Mouse (Mus musculus): ENCODE measurements around the gene Emc9. TPM values are rescaled to one million over a fixed set of nuclear protein-coding genes. Genes with fewer than 3 reads are reported as not detected.
A peak's percentile ranks its signal among the peaks of the same experiment; 100 is the strongest.

The Emc9 gene
- 37.2 and 39.2 TPM in 2 replicates for polyA plus RNA-seq (2014; fragmentation: Nextera tagmentation; extraction: Ambion mirVana)

DNA sequence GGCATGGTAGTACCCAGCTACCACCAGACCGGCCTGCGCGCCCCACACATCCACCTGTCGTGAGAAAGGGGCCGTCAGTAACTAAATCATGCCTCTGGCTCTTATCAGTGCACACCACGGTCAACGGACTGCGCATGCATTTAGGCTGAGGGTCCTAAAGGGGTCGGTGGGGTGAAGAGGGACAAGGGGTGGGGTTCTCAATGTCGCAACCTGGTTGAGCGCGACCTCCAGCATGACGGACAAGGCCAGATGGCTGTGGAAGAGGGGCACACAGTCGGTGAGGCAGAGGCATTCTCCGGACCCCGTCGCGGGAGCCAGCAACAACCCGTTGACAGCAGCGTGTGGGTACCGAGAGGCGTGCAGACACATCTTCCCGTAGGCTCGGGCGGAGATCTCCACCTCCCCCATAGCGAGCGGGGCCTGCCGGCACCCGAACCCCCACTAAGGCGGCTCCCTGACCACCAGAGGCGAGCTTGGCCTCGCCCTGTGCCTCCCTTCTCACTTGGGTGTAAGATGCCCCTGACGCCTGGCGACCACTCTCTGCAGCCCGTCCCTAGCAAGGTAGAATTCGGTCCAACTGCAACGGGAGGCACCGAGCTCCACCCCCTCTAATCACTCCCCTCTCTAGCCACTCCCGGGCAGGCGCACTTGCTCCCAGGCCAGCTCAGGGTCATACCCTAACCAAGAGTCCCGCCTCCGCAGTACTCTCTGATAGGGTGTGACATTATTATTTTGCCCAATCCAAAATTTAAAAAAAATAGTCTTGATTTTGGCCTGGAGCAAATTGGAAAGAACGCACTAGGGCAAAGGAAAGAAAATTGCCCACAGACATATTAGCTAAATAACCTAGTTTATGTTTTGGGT is at the start of gene Emc9:
Gene Emc9, minus strand, starts transcription at position 601 of the 864 bp plus-strand sequence.
- Histone ChIP-seq H3K4me2 (replicated peaks) (peak within 1 kb of the TSS; percentile 80), H3K36me3 (replicated peaks; ENCODE audit: control insufficient read depth, insufficient read depth) (peaks cover 34% of the 10 kb centered on the region; the same call in 1 of the 2 replicates), H3K9ac (peak within 1 kb of the TSS; percentile 77), H3K27ac (peak within 1 kb of the TSS; percentile 57; the same call in 1 of the 2 replicates), H3K4me3 (replicated peaks; ENCODE audit: low read length) (peak within 1 kb of the TSS; percentile 48), H3K4me1 (replicated peaks; ENCODE audit: control insufficient read depth, insufficient read depth, low read length) (peaks cover 3% of the 10 kb centered on the region), H3K9me3 (ENCODE audit: control insufficient read depth, low read length) (no peaks in the 10 kb centered on the region), H3K27me3 (ENCODE audit: control insufficient read depth, insufficient read depth, low read length) (no peaks in the 10 kb centered on the region)
- ATAC-seq (ENCODE audit: low FRiP score) (peak; percentile 59), DNase-seq (ENCODE audit: low spot score) (peak; percentile 28)
- 3% methylated on average over 38 of the region's 43 CpGs for WGBS

DNA sequence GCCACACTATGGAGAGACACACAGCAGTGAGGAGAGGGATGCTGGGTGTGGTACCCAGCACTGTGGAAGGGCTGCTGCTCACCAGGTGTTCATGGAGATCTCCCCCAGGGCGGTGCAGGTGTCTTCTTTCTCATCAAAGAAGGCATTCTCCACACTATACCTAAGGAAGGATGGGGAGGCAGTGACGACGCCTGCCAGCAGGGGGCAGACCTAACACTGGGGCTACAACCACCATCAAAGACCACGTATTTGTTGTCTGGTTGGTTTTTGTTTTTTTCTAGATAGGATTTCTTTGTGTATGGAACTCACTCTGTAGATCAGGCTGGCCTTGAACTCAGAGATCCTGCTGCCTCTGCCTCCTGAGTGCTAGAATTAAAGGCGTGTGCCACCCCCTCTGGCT is 44.2 kb upstream of the Emc9 start:
- Histone ChIP-seq H3K9ac (no peak overlapping the region), H3K9me3 (ENCODE audit: control insufficient read depth, low read length) (no peaks in the 10 kb centered on the region), H3K4me3 (replicated peaks; ENCODE audit: low read length) (no peak overlapping the region), H3K4me2 (replicated peaks) (no peak overlapping the region), H3K27me3 (ENCODE audit: control insufficient read depth, insufficient read depth, low read length) (no peaks in the 10 kb centered on the region), H3K4me1 (replicated peaks; ENCODE audit: control insufficient read depth, insufficient read depth, low read length) (no peaks in the 10 kb centered on the region), H3K27ac (no peak overlapping the region), H3K36me3 (replicated peaks; ENCODE audit: control insufficient read depth, insufficient read depth) (peaks cover 99% of the 10 kb centered on the region)
- DNase-seq (ENCODE audit: low spot score) (no peak), ATAC-seq (ENCODE audit: low FRiP score) (no peak)
- 48% methylated on average over 5 of the region's 5 CpGs for WGBS

DNA sequence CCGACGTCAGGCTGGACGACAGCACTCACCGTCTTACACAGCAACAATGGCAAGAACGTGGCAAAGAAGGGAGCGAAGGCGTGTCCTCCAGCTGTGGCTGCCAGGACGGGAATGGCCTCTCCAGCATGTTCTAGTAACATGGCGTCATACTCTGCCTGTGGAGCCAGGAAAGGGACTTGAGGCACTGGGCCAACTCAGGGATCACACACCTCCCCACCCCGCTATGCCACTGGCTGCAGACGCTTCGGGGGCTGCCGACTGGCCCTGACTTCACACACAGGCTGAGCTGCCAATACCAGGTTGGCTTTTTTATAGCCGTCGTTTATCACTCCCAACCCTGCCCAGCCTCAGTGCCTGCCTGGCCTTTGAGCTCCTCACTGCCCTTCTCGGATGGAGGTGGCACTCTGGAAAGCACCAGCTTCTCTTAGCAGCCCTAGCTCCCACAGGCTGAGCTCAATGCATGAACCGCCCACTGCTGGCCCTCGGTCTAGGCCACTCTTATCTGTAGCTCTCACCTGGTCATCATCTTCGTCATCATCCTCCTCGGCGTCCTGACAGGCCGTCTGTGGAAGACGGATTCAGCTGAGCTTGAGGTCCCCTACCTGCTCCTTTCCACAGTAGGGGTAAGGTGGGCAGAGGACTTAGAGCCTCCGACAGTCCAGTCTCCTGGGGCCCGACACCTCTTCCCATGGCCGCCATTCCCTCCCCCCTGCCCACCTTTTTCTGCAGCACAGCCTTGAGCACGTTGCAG is 43.1 kb upstream of the Emc9 start:
- ATAC-seq (ENCODE audit: low FRiP score) (no peak), DNase-seq (ENCODE audit: low spot score) (no peak)
- Histone ChIP-seq H3K27ac (no peak overlapping the region), H3K4me3 (replicated peaks; ENCODE audit: low read length) (no peak overlapping the region), H3K36me3 (replicated peaks; ENCODE audit: control insufficient read depth, insufficient read depth) (peaks cover 94% of the 10 kb centered on the region), H3K4me1 (replicated peaks; ENCODE audit: control insufficient read depth, insufficient read depth, low read length) (no peaks in the 10 kb centered on the region), H3K9me3 (ENCODE audit: control insufficient read depth, low read length) (no peaks in the 10 kb centered on the region), H3K9ac (no peak overlapping the region), H3K4me2 (replicated peaks) (no peak overlapping the region), H3K27me3 (ENCODE audit: control insufficient read depth, insufficient read depth, low read length) (no peaks in the 10 kb centered on the region)
- 94% methylated on average over 27 of the region's 27 CpGs for WGBS

DNA sequence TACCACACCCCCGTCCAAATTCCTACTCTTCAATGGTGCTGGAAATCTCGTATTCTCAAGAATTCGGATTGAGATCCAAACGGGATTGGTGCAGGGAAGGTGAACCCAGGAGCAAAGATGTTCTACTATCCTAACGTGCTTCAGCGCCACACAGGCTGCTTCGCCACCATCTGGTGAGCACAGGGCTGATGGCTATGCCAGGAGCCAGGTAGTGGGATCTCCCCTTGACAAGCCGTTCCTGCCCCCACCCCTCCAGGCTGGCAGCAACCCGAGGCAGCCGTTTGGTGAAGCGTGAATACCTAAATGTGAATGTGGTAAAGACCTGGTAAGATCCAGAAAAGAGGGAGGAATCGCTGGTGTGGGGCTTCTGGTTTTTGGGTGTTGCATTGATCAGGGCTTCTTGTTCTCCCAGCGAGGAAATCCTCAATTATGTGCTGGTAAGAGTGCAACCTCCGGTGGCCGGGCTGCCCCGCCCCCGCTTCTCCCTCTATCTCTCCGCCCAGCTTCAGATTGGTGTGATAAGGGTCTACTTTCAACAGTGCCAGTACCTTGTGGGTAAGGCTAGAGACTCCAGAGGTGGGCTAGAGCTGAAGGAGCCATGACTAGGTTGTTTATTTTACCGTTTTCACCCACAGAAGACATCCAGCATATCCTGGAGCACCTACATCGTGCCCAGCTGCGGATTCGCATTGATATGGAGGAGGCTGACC is 33.5 kb upstream of the Emc9 start:
- peak overlapping the region; percentile 28 for H3K4me3 ChIP-seq (replicated peaks; ENCODE audit: low read length)
- no peak for ATAC-seq (ENCODE audit: low FRiP score)
- no peak overlapping the region for H3K27ac ChIP-seq
- H3K4me2 ChIP-seq (replicated peaks) = peak overlapping the region; percentile 39
- WGBS = 56% methylated on average over 22 of the region's 22 CpGs
- no peaks in the 10 kb centered on the region for H3K4me1 ChIP-seq (replicated peaks; ENCODE audit: control insufficient read depth, insufficient read depth, low read length)
- no peaks in the 10 kb centered on the region for H3K9me3 ChIP-seq (ENCODE audit: control insufficient read depth, low read length)
- no peaks in the 10 kb centered on the region for H3K27me3 ChIP-seq (ENCODE audit: control insufficient read depth, insufficient read depth, low read length)
- H3K9ac ChIP-seq = peak overlapping the region; percentile 40
- no peaks in the 10 kb centered on the region for H3K36me3 ChIP-seq (replicated peaks; ENCODE audit: control insufficient read depth, insufficient read depth)
- DNase-seq (ENCODE audit: low spot score) = no peak

DNA sequence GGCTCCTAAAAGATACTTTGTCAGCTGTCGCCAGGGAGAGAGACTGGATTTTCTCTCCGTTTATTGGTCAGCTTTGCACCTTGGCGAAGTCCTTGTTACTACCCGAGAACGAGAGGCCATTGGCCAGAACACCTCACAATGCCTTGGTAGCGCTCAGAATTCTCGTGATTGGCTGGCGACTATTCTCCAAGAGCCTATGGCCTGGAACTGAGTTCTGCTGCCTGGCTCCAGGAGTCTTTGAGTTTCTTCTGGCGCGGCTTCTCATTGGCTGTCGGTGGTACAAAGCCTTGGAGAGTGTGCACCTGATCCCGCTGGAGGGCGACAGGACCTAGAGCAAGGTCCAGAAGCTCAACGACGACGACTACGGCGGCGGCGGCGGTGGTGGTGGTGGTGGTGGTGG is 32.7 kb upstream of the Emc9 start, which contains the start of gene Rec8:
Gene Rec8, plus strand, starts transcription at position 216 of the 400 bp plus-strand sequence.
- peak within 1 kb of the TSS; percentile 28 for H3K4me3 ChIP-seq (replicated peaks; ENCODE audit: low read length)
- no peak within 1 kb of the TSS for H3K27ac ChIP-seq
- DNase-seq (ENCODE audit: low spot score) = peak; percentile 44
- H3K4me2 ChIP-seq (replicated peaks) = peak within 1 kb of the TSS; percentile 39
- no peaks in the 10 kb centered on the region for H3K36me3 ChIP-seq (replicated peaks; ENCODE audit: control insufficient read depth, insufficient read depth)
- no peaks in the 10 kb centered on the region for H3K4me1 ChIP-seq (replicated peaks; ENCODE audit: control insufficient read depth, insufficient read depth, low read length)
- H3K9ac ChIP-seq = peak within 1 kb of the TSS; percentile 40
- WGBS = 21% methylated on average over 21 of the region's 21 CpGs
- peak; percentile 78 for ATAC-seq (ENCODE audit: low FRiP score)
- H3K9me3 ChIP-seq (ENCODE audit: control insufficient read depth, low read length) = no peaks in the 10 kb centered on the region
- no peaks in the 10 kb centered on the region for H3K27me3 ChIP-seq (ENCODE audit: control insufficient read depth, insufficient read depth, low read length)

DNA sequence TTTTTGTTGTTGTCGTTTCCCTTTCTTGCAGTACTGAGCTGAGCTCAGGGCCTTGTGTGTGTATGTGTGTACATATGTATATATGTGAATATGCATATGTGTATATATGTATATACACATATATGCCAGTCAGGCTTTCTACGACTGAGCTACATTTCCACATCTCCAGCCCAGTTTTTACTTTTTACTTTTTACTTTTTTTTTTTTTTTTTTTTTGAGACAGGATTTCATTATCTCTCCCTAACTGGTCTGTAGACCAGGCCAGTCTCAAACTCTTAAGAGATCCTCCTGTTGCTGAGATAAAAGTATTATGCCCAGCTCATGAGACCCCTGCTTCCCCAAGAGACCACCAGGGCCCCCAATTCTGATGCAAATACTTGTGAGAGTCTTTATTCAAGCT is 31.7 kb upstream of the Emc9 start:
- WGBS = 84% methylated on average over 2 of the region's 2 CpGs
- Histone ChIP-seq H3K4me2 (replicated peaks) (no peak overlapping the region), H3K27me3 (ENCODE audit: control insufficient read depth, insufficient read depth, low read length) (no peaks in the 10 kb centered on the region), H3K27ac (no peak overlapping the region), H3K4me3 (replicated peaks; ENCODE audit: low read length) (no peak overlapping the region), H3K9me3 (ENCODE audit: control insufficient read depth, low read length) (no peaks in the 10 kb centered on the region), H3K36me3 (replicated peaks; ENCODE audit: control insufficient read depth, insufficient read depth) (no peaks in the 10 kb centered on the region), H3K4me1 (replicated peaks; ENCODE audit: control insufficient read depth, insufficient read depth, low read length) (no peaks in the 10 kb centered on the region), H3K9ac (no peak overlapping the region)
- ATAC-seq (ENCODE audit: low FRiP score) = no peak
- no peak for DNase-seq (ENCODE audit: low spot score)

DNA sequence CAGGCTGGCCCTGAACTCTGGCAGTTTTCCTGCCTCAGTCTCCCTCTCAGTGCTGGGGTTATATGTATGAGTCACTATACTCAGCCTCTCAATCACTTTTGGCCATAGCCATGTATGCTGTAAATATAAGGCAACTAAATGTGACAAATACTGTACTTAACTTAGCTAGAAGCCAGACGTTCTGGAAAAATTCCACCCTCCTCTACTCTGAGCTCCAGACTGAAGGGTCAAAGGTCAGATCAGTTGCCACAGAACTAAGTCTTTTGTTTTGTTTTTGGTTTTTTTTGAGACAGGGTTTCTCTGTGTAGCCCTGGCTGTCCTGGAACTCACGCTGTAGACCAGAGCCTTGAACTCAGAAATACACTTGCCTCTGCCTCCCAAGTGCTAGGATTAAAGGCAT is 30.8 kb upstream of the Emc9 start:
- Histone ChIP-seq H3K9ac (no peak overlapping the region), H3K4me2 (replicated peaks) (no peak overlapping the region), H3K27ac (no peak overlapping the region), H3K4me1 (replicated peaks; ENCODE audit: control insufficient read depth, insufficient read depth, low read length) (no peaks in the 10 kb centered on the region), H3K4me3 (replicated peaks; ENCODE audit: low read length) (no peak overlapping the region), H3K9me3 (ENCODE audit: control insufficient read depth, low read length) (no peaks in the 10 kb centered on the region), H3K36me3 (replicated peaks; ENCODE audit: control insufficient read depth, insufficient read depth) (peaks cover 2% of the 10 kb centered on the region; the same call in 1 of the 2 replicates), H3K27me3 (ENCODE audit: control insufficient read depth, insufficient read depth, low read length) (no peaks in the 10 kb centered on the region)
- DNase-seq (ENCODE audit: low spot score) (no peak), ATAC-seq (ENCODE audit: low FRiP score) (no peak)
- 46% methylated on average over 2 of the region's 2 CpGs for WGBS

DNA sequence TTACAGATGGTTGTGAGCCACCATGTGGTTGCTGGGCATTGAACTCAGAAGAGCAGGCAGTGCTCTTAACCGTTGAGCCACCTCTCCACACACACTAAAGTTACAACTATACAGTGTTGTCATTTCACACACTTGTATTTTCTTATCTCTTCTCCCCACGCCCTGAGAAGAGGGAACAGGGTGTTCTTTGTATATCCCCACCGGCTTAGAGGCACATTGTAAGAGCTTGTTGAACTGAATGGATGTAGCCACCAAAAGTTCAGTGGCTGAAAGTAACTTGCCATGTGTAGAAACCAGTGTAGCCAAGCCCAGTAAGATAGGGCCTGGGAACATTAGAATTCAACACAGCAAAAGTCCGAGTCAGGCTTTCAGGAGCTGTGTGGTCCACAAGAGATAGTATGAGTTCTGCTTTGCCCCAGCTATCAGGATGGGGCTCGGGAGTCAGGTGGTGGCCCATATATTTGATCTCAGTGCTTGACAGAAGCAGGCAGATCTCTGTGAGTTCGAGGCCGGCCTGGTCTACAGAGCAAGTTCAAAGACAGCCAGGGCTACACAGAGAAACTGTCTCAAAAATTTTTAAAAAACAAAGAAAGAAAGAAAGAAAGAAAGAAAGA is 29.6 kb upstream of the Emc9 start:
- H3K4me2 ChIP-seq (replicated peaks) = no peak overlapping the region
- H3K27ac ChIP-seq = no peak overlapping the region
- no peaks in the 10 kb centered on the region for H3K9me3 ChIP-seq (ENCODE audit: control insufficient read depth, low read length)
- ATAC-seq (ENCODE audit: low FRiP score) (no peak), DNase-seq (ENCODE audit: low spot score) (no peak)
- no peaks in the 10 kb centered on the region for H3K4me1 ChIP-seq (replicated peaks; ENCODE audit: control insufficient read depth, insufficient read depth, low read length)
- no peak overlapping the region for H3K9ac ChIP-seq
- 85% methylated on average over 7 of the region's 7 CpGs for WGBS
- no peak overlapping the region for H3K4me3 ChIP-seq (replicated peaks; ENCODE audit: low read length)
- H3K36me3 ChIP-seq (replicated peaks; ENCODE audit: control insufficient read depth, insufficient read depth) = peaks cover 11% of the 10 kb centered on the region
- no peaks in the 10 kb centered on the region for H3K27me3 ChIP-seq (ENCODE audit: control insufficient read depth, insufficient read depth, low read length)
